Mouse (Mus musculus) urinary bladder, postnatal 4 days (tissue): ENCODE data around the gene Rab5if.
A peak's percentile ranks its signal among the peaks of the same experiment; 100 is the strongest.
"Not testable (repeated sequence)": the region's sequence is repeated elsewhere in the genome, so short reads cannot be mapped to it uniquely, and the experiment has no call there.

Source experiments
- DNase-seq, 2 experiments: peaks; one replicate each; pipeline ENCODE4 v3.0.0; 2021 to 2022; ENCODE audit warnings: low spot score in 2 of 2

The Rab5if gene

DNA sequence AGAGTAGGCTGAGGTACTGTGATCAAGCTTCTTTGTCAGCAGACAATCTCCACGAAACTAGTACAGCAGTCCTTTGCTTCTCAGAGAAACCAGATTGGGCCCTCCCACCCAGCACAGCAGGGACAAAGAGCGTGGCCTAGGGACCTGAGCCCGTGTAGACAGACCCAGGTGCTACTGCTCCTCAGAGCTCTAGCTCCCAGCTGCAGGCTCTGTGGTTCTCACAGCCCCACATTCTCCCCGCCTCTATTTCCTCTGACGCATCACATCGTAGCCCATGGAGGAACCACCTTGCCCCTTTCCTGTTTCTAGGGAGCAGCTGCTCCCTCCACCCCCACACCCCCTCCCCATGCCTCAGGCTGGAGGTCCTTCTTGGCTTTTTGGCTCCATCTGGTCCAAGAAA, 24.1 kb downstream of the Rab5if start, which contains the start of gene Sla2:
Sla2 (minus strand) TSS at position 176 of the 400 bp plus-strand sequence.
- DNase-seq: no peak

DNA sequence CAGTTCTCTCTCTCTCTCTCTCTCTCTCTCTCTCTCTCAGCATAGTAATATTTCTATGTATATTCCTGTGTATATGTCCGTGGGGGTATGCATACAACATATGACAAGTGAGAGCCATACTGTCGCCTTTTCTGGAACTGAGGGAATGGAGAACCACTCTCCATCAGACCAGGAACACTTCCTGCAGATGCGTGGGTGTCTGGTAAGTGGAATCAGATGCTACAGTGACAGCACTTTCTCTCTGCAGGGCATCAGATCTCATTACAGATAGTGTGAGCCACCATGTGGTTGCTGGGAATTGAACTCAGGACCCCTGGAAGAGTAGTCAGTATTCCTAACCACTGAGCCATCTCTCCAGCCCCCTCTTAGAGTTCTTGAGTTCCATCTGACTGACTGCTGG, 25.6 kb downstream of the Rab5if start:
- DNase-seq: no peak

DNA sequence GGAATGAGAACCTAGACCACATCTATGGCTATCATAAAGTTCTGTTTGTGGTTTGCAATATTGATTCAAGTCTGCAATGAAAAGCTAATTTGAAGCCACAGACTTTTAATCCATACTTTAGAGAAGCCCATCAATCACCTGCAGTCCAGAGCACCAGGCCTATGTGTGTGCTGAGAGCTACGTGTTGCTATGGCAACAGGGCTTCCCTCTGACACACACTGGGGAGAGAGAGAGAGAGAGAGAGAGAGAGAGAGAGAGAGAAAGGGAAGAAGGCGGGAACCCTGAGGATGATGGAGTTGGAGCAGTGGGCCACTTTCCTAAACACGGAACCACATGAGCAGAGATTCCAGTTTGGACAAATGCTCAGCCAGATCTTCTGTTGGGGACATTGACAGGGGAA, 29.3 kb downstream of the Rab5if start:
- no peak for DNase-seq

DNA sequence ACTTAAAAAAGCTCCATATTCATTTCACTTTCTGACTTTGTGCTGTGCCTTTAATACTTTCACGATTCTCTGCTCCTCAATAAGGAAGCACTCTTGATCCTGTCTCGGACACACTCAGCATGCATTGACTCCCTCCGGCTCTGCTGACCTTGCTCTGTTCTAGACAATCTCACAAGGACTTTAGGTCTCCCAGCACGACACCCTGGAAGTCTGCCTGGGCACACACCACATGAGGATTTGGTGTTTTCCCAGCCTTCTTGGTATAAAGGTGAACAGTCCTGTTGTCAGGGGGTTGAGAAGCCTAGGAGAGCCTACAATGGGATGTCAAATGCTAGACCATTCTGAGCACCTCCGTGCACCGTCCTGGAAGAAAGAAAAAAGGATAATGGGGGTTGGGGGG, 29.9 kb downstream of the Rab5if start:
- no peak for DNase-seq

DNA sequence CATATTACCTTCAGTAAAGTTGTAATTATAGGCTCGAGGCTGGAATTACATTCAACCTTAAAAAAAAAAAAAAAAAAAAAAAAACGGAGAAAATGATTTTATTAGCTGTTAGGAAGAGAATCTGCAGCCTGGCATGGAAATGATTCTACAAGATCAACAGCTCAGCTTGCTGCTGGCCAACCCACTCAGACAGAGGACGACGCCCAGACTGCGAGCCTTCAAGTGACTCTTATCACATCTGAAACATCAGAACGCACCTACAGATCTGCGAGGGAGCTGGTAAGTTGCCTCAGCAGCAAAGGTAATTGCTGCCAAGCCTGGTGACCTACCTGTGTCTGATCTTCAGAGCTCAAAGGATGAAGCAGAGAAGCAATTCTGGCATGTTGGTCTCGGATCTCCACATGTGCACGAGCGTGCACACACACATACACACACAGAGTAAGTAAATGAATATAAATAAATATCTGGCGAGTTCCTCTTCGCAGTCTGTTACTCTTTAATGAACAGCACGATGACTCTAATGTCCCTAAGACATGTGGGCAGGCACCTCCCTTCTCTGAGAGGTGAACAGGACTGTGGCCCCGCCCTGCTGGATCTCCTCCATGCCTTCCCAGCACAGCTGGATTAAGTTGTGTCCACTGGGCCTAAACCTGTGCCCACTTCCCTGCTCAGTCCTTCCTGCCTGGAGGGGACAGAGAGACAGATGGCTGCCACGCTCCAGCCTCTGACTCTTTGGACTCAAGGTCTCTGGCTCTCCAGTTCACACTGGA, 31.8 kb downstream of the Rab5if start:
- DNase-seq: no peak

DNA sequence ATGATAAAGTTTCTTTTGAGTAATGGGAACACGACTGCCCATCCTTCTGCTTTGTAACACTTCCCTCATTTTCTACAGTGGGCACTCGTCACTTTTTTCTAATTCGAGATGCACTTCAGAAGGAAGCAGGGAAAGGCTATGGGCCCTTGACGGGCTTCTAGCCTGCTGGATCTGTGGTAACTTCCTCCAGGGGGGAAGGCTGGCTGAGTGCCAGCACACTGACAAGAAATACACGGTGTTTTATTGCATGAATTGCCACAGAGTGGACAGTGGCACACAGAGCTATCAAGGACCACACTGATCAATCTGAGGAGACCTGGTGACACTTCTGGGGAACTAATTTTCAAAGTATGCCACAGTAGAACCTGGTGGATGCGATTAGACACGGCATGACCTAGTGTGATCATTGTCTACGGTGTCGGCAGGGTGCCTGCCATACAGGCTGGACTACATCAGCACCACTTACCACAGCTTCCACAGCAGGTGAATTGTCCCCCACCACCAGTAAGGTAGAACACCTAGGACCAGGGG, 33.5 kb downstream of the Rab5if start:
- DNase-seq: no peak

DNA sequence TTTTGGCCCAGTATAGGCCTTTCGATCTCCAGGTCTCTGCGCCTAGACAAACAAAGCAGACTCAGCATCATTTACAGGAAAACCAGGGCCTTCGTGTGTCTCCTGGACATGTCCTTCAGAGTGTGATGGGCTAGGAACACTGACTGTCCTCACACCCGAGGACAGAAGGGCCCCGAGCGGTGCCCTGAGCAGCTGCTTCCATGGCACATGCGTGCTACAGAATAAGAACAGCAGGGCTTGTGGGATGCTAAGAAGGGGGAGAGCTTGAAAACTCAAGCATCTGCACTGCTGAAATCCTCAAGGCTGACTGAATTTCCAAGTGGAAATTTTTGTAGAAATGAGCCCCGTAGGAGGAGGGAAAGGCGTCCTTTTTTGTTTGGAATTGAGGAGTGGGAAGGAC, 34.1 kb downstream of the Rab5if start:
- DNase-seq: no peak

DNA sequence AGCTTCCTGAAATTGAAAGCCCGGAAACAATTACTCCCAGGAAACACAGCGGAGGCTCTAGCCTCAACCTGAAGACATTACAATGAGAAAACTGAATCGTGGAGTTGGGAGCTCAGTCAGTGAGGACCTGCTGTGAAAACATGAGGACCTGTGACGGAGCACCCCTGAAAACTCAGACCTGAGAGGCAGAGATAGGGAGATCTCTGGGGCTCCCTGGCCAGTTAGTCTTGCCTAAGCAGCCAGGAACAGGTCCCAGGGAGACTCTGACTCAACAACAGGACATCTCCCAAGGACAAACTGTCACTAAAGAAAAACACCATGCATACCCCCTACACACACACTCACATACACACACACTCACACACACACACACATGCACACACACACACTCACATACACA, 35.4 kb downstream of the Rab5if start:
- no peak for DNase-seq

DNA sequence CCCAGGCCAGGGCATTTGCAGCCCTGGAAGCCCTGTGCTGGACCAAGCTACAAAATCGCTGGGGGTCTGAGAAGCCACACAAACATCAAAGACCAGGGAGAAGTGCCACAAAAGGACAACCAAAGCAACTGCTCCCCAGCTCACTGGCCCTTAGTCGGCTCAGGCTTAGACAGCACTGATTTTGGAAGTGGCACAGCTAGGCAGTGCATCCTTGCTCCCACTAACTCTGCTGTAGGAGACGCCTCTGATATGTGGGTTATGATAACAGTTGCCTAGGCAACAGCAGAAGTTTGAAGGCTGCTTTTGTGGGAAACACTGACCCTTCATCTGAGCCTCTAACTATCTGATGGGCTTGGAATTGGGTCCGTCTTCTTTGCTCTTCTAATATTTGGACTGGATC, 36.3 kb downstream of the Rab5if start:
- DNase-seq: no peak

DNA sequence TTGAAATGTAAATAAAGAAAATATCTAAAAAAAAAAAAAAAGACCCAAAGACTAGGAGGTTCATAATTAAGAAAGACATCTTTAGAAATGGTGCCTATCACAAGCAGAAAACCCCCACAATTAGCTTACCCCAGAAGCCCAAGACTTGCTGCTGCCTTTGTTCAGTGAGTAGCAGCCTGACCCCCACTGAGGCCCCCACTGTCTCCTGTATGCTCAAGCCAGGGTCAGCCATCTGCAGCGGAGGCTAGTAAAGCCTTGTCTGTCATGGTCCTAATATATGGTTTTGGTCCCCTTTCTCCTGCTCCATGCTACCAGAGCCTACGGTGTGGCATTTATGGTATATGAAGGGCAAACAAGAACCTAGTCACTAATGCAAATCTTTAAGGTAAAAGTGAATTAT, 38.4 kb downstream of the Rab5if start:
- no peak for DNase-seq

DNA sequence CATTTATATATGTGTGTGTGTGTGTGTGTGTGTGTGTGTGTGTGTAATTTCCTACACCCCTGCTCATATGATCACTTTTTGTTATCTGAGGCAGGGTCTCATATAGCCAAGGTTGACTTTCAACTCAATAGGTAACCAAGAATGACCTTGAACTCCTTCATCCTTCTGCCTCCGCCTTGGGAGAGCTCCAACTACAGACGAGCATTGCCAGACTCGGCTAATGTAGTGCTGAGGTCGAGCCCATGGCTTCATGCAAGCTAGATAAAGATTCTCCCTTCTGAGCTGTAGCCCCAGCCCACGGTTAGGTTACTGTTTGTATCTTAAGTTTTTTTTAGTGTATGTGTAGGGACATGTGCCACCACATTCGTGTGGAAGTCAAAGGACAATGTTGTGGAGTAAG, 39.0 kb downstream of the Rab5if start:
- DNase-seq: no peak

DNA sequence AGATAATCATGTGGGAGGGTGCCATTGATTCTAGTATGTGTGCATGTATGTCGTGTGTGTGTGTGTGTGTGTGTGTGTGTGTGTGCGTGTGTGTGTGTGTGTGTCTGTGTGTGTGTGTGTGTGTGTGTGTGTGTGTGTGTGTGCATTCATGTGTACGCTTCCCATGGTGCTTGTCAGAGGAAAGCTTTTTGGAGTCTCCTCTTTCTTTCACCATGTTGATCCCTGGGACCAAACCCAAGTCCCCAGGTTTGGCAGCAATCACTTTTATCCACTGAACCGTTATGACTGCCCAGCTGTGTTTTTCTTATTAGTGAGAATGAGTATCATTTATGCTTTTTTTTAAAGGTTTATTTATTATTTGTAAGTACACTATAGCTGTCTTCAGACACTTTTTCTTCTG, 39.5 kb downstream of the Rab5if start:
- not testable (repeated sequence) for DNase-seq

DNA sequence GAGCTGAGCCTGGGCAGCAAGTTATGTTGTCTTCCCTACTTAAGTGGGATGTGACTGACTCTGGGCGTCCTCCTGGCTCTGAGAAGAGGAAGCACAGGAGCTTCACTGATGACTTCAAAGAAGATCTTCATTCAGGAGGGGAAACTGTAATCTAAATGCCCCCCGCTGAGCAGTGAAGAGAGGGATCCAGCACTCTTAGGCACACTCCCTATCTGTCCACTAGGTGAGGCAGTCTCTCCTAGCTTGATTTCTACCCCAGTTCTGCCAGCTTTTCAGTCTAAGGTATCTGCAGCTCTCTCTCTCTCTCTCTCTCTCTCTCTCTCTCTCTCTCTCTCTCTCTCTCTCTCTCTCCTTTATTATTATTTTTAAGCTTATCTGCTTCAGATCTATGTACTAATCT, 40.4 kb downstream of the Rab5if start:
- DNase-seq: no peak

DNA sequence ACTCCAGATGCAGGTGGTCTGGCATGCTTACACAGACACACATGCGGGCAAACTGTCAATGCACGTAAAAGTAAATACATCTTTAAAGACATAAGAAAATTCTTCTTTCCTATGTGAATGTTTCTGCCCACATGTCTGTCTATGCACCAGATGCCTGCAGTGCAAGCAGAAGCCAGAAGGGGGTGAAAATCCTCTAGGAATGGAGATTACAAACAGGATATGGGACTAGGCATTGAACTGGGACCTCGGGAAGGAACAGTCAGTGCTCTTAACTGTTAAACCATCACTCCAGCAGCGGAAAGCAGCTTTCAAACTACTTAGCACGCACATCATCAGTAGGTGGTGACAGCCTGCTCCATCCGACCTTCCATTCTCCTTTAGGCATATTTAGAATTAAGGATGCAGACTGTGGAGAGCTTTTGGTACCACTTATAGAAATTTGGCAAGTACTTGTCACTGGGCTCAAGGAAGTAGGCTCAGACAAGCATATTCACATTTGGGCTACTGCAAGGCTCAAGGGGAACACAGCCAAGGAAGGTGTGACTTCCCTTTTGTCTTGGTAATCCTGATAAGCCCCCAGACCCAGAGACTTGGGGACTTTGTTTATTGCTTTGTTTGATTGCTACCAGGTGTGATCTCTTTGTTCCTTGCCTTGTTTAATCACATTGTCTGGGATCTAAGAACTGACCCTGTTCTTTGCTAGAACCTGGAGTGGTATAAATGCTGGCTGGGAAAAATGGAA, 42.2 kb downstream of the Rab5if start:
- peak in 1 of 2 experiments; percentile 39 for DNase-seq

DNA sequence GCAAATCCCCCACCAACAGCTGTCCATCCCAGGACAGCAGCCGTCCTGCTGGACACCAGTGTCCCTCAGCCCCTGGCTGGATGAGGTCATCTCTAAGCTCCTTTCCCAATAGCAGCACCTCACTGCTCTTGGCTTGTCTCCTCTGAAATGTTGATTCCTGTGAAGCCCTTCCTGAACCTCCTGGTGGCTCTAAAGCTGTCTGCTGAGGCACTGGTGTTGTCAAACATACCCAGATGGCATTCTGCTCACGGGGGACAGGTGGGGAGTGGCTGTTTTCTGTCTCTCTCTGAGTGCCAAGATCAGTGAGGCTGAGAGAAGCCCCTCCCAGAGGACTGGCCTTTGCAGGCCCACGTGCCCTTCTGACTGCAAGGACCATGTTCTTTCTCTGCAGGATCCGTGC, 43.0 kb downstream of the Rab5if start:
- DNase-seq: not testable (repeated sequence)

DNA sequence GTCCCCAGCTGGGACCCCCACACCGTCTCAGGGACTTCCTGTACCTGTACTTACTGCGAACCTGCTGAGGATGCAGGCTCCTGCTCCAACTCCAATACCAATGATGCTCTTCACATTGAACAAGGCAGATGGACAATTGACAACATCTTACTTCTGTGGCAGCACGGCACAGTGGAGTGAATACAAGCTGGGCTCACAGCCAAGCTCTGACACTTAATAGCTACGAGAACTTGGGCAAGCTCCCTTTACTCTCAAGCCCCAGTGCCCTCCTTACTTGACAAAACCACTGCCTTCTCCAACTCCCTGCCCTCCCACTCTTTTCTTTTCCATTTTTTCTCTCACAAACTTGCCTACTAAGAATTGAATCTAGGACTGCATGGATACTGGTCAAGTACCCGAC, 50.3 kb downstream of the Rab5if start:
- no peak for DNase-seq

DNA sequence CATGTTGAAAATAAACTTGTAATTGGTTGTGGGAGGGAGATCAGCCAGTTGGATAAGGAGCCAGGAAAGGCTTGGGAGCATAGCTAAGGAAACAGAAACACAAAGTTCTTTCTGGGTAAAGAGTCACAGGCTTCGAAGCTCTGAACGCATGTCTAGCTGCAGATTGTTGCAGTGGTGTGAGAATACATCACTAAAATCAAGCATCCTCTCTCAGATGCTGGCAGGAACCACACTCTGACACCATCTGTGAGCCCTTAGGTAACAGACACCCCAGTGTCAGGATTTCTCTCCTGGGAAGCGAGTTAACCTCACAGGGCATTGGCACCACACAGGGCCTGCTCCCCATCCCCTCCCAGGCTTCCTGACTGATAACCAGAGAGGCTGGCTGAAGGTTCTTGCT, 52.6 kb downstream of the Rab5if start:
- DNase-seq: no peak

DNA sequence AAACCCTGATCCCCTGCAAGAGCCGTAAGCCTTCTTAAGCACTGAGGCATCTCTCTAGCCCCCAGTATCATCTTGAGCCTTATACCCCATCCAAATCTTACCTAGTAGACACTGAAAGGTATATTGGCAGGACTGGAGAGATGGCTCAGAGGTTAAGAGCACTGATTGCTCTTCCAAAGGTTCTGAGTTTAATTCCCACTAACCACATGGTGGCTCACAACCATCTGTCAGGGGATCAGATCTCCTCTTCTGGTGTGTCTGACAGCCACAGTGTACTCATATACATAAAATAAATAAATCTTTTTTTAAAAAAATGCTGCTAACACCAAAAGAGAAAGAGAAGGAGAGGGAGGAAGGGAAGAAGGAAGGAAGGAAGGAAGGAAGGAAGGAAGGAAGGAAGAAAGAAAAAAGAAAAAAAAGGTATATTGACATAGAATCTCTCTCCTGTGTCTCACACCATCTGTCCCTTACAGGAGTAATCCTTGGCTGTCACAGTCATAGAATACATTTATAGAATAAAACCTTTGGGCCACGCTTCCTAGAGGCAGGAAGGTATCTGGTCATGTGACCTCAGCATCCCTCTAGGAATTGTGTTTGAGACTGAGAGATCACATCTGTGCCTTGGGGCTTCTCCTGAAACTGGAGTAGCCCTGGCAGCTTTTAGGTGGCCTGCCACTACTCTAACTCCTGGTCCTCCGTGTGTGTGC, 53.6 kb downstream of the Rab5if start:
- DNase-seq: no peak

DNA sequence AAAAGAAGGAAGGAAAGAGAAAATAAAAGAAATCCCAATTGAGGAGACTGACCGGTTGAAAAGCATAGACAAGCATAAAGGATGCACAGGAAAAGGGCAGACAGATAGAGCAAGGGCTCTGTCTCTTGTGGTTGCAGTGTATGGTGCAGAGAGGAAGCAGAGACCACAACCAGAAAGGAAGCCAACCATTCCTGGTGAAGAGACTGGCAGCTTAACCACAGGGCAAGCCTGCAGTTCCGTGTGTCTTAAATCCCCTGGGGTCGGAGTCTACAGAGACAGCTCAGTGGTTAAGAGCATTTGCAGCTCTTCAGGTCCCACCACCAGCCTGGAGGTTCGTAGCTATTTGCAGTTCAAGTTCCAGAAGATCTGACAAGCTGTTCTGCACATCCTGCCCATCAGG, 55.6 kb downstream of the Rab5if start:
- DNase-seq: no peak

DNA sequence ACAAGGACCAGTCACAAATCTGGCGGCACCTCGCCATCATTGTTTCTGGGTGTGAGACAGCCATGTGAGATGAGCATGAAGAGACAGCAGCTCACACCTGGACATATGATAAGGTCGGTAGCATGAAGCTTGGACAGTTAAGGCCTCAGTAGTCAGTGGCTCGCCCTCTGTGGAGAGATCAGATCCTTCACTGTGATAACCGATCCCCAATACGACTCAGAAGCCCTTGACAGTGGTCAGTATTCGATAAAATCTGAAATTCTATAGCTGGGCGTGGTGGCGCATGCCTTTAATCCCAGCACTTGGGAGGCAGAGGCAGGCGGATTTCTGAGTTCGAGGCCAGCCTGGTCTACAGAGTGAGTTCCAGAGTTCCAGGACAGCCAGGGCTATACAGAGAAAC, 56.3 kb downstream of the Rab5if start:
- DNase-seq: not testable (repeated sequence)

DNA sequence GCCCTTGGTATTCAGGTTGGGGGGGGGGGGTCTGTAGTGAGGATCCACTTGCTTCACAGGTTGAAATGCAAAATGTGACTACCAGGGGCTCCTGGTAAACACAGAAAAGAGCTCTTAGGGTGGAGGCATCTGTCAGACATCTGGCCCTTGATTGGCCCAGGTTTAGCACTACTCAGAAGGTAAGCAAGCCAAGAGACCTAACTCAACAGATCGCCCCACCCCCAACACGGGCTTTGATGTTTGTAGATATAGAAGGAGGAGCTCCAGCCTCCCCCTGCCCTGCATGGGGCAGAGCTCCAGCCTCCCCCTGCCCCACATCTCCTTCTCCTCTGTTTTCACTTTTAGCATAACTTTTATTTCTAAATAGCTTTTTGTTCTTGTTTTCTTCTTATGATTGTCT, 56.9 kb downstream of the Rab5if start:
- no peak for DNase-seq

DNA sequence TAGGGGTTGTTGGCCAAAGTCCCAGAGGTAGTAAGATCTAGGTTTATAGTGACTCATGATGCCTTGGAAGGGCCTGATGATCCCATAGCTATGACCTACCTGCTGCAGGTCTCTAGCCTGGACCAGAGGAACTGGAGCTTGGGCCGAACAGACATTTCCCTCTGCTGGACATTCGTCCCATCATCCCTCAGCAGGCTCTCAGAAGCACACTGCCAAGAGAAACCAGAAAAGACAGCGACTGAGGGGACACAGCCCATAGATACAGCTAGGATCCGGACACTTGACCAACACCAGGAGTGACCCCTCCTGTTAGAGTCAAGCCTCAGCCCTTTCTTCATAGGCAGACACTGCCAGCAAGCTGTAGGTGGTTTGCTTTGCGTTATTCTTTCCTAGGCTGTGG, 60.1 kb downstream of the Rab5if start:
- no peak for DNase-seq
